Mouse (Mus musculus) activated CD4-positive, CD25-positive, alpha-beta regulatory T cell, adult 4 months (primary cell): ENCODE results near the gene Gm39653. TPM values are rescaled to one million over a fixed set of nuclear protein-coding genes. Genes with fewer than 3 reads are reported as not detected.

ENCODE experiments used
- polyA plus RNA-seq, 2 experiments: library from polyadenylated mRNA; unstranded; fragments of 100-300 nt; shearing (Covaris generic); gene quantifications; one replicate each; pipeline ENCODE4 v1.2.1; 2017

Gene Gm39653
- polyA plus RNA-seq, 2 experiments from 2014 or later: not detected

Other genes starting within 250 kb of the Gm39653 start
- not detected for gene Adam23, start 170.1 kb upstream of the Gm39653 start, polyA plus RNA-seq
- gene Dytn, start 71.0 kb downstream of the Gm39653 start, polyA plus RNA-seq: not detected
- not detected for gene Mdh1b, start 114.3 kb downstream of the Gm39653 start, polyA plus RNA-seq
- 10 to 100 TPM; 29.8 to 31.1 TPM for gene Fastkd2, start 114.6 kb downstream of the Gm39653 start, polyA plus RNA-seq
- under 1 TPM; 0.32 to 0.36 TPM for gene 4933402D24Rik, start 153.3 kb downstream of the Gm39653 start, polyA plus RNA-seq